Mouse (Mus musculus) megakaryocyte, embryonic 14.5 days (primary cell): ENCODE measurements at regions not wholly inside any gene's neighbourhood (a gene's known extent, or its start where the extent isn't known, plus 50 kb on each side); places are given as distances from the start of the nearest gene placed in this dataset.

Source experiments
- FLI1 ChIP-seq: IDR thresholded peaks from 2 replicates; pipeline ENCODE4 v1.6.1; 2012; ENCODE audit warnings: low read length, inconsistent platforms, mixed read lengths
- GATA1 ChIP-seq: IDR thresholded peaks from 3 replicates; pipeline ENCODE4 v1.6.1; 2012; ENCODE audit warnings: mixed read lengths, low read length, inconsistent platforms, borderline replicate concordance

DNA sequence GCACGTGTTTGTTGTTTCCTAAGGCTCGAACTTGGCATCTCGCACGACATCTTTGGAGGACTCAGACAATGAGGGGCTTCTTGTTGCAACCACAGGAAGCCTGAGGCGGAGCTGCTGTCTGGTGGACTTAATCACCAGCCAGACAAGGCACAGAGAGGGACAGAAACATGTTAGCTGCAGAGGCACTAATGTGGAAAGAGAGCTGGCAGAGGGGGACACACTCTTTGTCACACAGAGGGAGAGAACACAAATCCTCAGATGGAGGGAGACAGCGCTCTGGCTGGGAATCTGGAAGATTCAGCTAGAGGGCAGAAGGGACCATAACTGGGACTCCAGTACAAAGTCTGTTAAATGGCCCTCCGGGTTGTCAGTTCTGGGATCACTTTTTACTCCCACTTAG lies 114.9 kb downstream of the Ppp4r2 start:
- TF ChIP-seq FLI1 (no peak), GATA1 (no peak)
